Comparison of ENCODE assay signal across 16 mouse cellular contexts in genomic region chr14:20120012-20120411, GRCm38 (mm10).
"Had no signal": no experiment of that assay in that cellular context is flagged by ENCODE, and none has a peak within 500 bp of the region (broad histone marks: within the 10 kb centered on the region; RNA-seq: fewer than 3 reads in every experiment).

No protein-coding gene starts in this region.

- H3K4me3 ChIP-seq: limb, embryonic 12.5 days; limb, embryonic 15.5 days; midbrain, embryonic 12.5 days; midbrain, embryonic 15.5 days; neural tube, embryonic 12.5 days; neural tube, embryonic 15.5 days had no signal

- H3K36me3 ChIP-seq: limb, embryonic 12.5 days; limb, embryonic 15.5 days; midbrain, embryonic 12.5 days; midbrain, embryonic 15.5 days; neural tube, embryonic 12.5 days; neural tube, embryonic 15.5 days had no signal

- H3K4me1 ChIP-seq: midbrain, embryonic 12.5 days; midbrain, embryonic 15.5 days had no signal

- DNase-seq: kidney, adult 18-20 months; kidney, adult 9 months; kidney, postnatal 14 days; kidney, postnatal 4 days; liver, postnatal 0 days; lung, embryonic 14.5 days; spleen, adult 18-20 months; thymus, postnatal 36 days had no signal

- H3K27me3 ChIP-seq: limb, embryonic 12.5 days; limb, embryonic 15.5 days; midbrain, embryonic 12.5 days; midbrain, embryonic 15.5 days; neural tube, embryonic 12.5 days; neural tube, embryonic 15.5 days had no signal

- H3K27ac ChIP-seq: limb, embryonic 12.5 days; limb, embryonic 15.5 days; liver, embryonic 14.5 days; macrophage; midbrain, embryonic 12.5 days; midbrain, embryonic 15.5 days; neural tube, embryonic 12.5 days; neural tube, embryonic 15.5 days had no signal
